9 mouse cellular contexts compared by ENCODE assay signal in the genomic region with DNA sequence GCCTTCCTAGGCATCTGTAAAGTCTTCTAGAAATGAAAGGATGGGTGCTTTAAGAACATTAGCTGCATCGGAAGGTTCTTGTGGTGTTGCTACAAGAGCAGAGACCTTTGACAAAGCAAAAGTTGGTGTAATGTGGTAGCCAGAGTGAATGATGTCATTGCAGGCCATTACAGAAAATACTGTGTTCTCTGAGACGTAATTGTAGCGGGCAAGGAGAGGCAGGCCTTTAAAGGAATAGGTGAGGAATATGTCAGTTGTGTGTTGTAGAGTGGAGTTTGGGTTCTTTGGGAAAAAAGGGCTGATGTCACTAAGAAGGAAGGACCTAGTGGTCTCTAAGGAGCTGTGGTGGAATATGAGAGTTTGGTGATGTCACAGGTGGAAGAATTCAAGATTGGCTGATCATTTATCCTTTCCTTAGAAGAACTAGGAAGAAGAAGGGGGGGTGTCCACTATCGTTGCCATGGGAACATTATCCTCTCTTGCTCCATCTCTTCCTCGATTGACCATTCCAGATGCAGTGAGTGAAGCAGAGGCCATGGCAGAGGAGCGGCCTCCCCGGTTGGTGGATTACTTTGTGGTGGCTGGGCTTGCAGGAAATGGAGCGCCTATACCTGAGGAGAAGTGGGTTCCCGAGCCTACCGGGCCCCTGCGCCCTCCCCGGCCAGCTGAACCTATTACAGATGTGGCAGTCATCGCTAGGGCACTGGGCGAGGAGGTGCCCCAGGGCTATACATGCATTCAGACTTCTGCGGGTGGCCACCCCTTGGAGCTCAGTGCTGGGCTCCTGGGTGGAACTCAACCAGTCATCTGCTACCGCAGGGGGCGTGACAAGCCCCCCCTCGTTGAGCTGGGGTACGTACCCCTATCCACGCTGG. TPM values are rescaled to one million over a fixed set of nuclear protein-coding genes. Genes with fewer than 3 reads are reported as not detected.
DNase-seq lines count a peak whose midpoint lies in the region; ATAC-seq and TF ChIP-seq lines count a peak whose summit lies in the region.
"Had no signal": no experiment of that assay in that cellular context is flagged by ENCODE, and none has a peak within 500 bp of the region (broad histone marks: within the 10 kb centered on the region; RNA-seq: fewer than 3 reads in every experiment).

No protein-coding gene starts in this region.

- H3K4me1 ChIP-seq in kidney, embryonic 15.5 days = peaks cover 12% of the 10 kb centered on the region
- peaks cover 7% of the 10 kb centered on the region; the same call in 1 of the 2 replicates for H3K4me1 ChIP-seq in kidney, adult 2 months (ENCODE audit: control insufficient read depth, insufficient read depth, low read length)
- H3K4me1 ChIP-seq in embryonic facial prominence, embryonic 12.5 days = peaks cover 13% of the 10 kb centered on the region
- peaks cover 11% of the 10 kb centered on the region for H3K4me1 ChIP-seq in midbrain, postnatal 0 days (ENCODE audit: insufficient read depth, low read length)

- H3K27ac ChIP-seq in kidney, embryonic 15.5 days = peak overlapping the region; percentile 98; the same call in 1 of the 2 replicates
- H3K27ac ChIP-seq in kidney, adult 2 months (ENCODE audit: insufficient read depth, low read depth, low read length) = no peak overlapping the region
- no peak overlapping the region for H3K27ac ChIP-seq in embryonic facial prominence, embryonic 12.5 days
- H3K27ac ChIP-seq in midbrain, postnatal 0 days (ENCODE audit: low read depth, low read length) = no peak overlapping the region

- TF ChIP-seq POLR2A in kidney, adult 2 months (IDR thresholded peaks at IDR 0.05; ENCODE audit: low read depth, low read length) = no peak

- ATAC-seq in CD4-positive, CD25-positive, alpha-beta regulatory T cell, adult 4 months = no peak
- ATAC-seq in kidney, embryonic 15.5 days (replicated peaks; ENCODE audit: low FRiP score) = no peak
- no peak for ATAC-seq in embryonic facial prominence, embryonic 12.5 days (ENCODE audit: insufficient number of reproducible peaks, insufficient read depth, low FRiP score, low TSS enrichment)
- no peak for ATAC-seq in midbrain, postnatal 0 days (ENCODE audit: low FRiP score)

- H3K27me3 ChIP-seq in kidney, embryonic 15.5 days = no peaks in the 10 kb centered on the region
- no peaks in the 10 kb centered on the region for H3K27me3 ChIP-seq in kidney, adult 2 months (replicated peaks; ENCODE audit: control insufficient read depth, insufficient read depth, low read length)
- H3K27me3 ChIP-seq in embryonic facial prominence, embryonic 12.5 days = no peaks in the 10 kb centered on the region
- H3K27me3 ChIP-seq in midbrain, postnatal 0 days (ENCODE audit: insufficient read depth, low read length) = no peaks in the 10 kb centered on the region

- no peak for TF ChIP-seq CTCF in kidney, adult 2 months (conservative IDR thresholded peaks at IDR 0.05; ENCODE audit: insufficient read depth, insufficient read length, low read depth, low read length)
- no peak for TF ChIP-seq CTCF in midbrain, postnatal 0 days (IDR thresholded peaks at IDR 0.05)

- no peak overlapping the region for H3K4me3 ChIP-seq in kidney, embryonic 15.5 days (replicated peaks)
- H3K4me3 ChIP-seq in kidney, adult 2 months (ENCODE audit: insufficient read depth, low read depth, low read length) = no peak overlapping the region
- H3K4me3 ChIP-seq in embryonic facial prominence, embryonic 12.5 days = no peak overlapping the region
- H3K4me3 ChIP-seq in midbrain, postnatal 0 days (ENCODE audit: low read depth, low read length) = no peak overlapping the region

- no peaks in the 10 kb centered on the region for H3K9me3 ChIP-seq in kidney, embryonic 15.5 days (replicated peaks)
- no peaks in the 10 kb centered on the region for H3K9me3 ChIP-seq in embryonic facial prominence, embryonic 12.5 days
- H3K9me3 ChIP-seq in midbrain, postnatal 0 days (ENCODE audit: low read length) = no peaks in the 10 kb centered on the region

- WGBS in kidney, embryonic 15.5 days = 93% methylated on average over 20 of the region's 20 CpGs
- 92% methylated on average over 20 of the region's 20 CpGs for WGBS in kidney, adult 2 months
- WGBS in embryonic facial prominence, embryonic 12.5 days = 92% methylated on average over 20 of the region's 20 CpGs
- 87% methylated on average over 20 of the region's 20 CpGs for WGBS in midbrain, postnatal 0 days

- peaks cover 55% of the 10 kb centered on the region for H3K36me3 ChIP-seq in kidney, embryonic 15.5 days
- H3K36me3 ChIP-seq in kidney, adult 2 months (ENCODE audit: control insufficient read depth, insufficient read depth, low read length) = no peaks in the 10 kb centered on the region
- H3K36me3 ChIP-seq in embryonic facial prominence, embryonic 12.5 days = peaks cover 26% of the 10 kb centered on the region
- peaks cover 43% of the 10 kb centered on the region for H3K36me3 ChIP-seq in midbrain, postnatal 0 days (ENCODE audit: insufficient read depth, low read length)

- H3K9ac ChIP-seq in kidney, embryonic 15.5 days = no peak overlapping the region
- no peak overlapping the region; the same call in 1 of the 2 replicates for H3K9ac ChIP-seq in embryonic facial prominence, embryonic 12.5 days
- H3K9ac ChIP-seq in midbrain, postnatal 0 days (replicated peaks; ENCODE audit: low read length, poor library complexity, severe bottlenecking) = no peak overlapping the region

- no peak overlapping the region for H3K4me2 ChIP-seq in kidney, embryonic 15.5 days
- peak overlapping the region; percentile 80; the same call in 1 of the 2 replicates for H3K4me2 ChIP-seq in embryonic facial prominence, embryonic 12.5 days (replicated peaks)
- peak overlapping the region; percentile 89; the same call in 1 of the 2 replicates for H3K4me2 ChIP-seq in midbrain, postnatal 0 days (ENCODE audit: low read depth, low read length, poor library complexity, severe bottlenecking)

- peak; percentile 48 for DNase-seq in CD4-positive, CD25-positive, alpha-beta regulatory T cell, adult 2 months (ENCODE audit: low read depth, low spot score)
- DNase-seq in kidney, adult 2 months = no peak
- no peak for DNase-seq in midbrain, postnatal 0 days (ENCODE audit: low spot score)
- DNase-seq in yolk sac, embryonic 10.5 days (ENCODE audit: low spot score) = no peak
- no peak for DNase-seq in spleen, postnatal 14 days (ENCODE audit: low spot score in 2 of 2)
- DNase-seq: kidney, postnatal 36 days had no signal

RNA-seq across cellular contexts. Expression of a gene that starts 2.2 kb away (rescaled TPM):
- 10 to 100 TPM; 17.9 to 28.0 TPM for polyA plus RNA-seq in CD4-positive, CD25-positive, alpha-beta regulatory T cell, adult 4 months (2017; shearing (Covaris generic))
- polyA plus RNA-seq in kidney, embryonic 15.5 days (2015; fragmentation: Nextera tagmentation; extraction: Ambion mirVana) = 3.9 and 4.1 TPM in 2 replicates
- polyA plus RNA-seq in kidney, adult 2 months (2012; rRNA removed) = 12.3 and 13.6 TPM in 2 replicates
- 5.7 and 8.0 TPM in 2 replicates for polyA plus RNA-seq in embryonic facial prominence, embryonic 12.5 days (2016; fragmentation: Nextera tagmentation; extraction: Ambion mirVana)
- total RNA-seq in midbrain, postnatal 0 days (2014; rRNA removed) = 34.6 and 46.8 TPM in 2 replicates
- polyA plus RNA-seq in midbrain, postnatal 0 days (2015; fragmentation: Nextera tagmentation; extraction: Ambion mirVana) = 6.9 and 7.7 TPM in 2 replicates

RNA-seq across cellular contexts. Expression of a gene that starts 13.2 kb away (rescaled TPM):
- 10 to 100 TPM; 34.0 to 50.6 TPM for polyA plus RNA-seq in CD4-positive, CD25-positive, alpha-beta regulatory T cell, adult 4 months (2017; shearing (Covaris generic))
- polyA plus RNA-seq in kidney, embryonic 15.5 days (2015; fragmentation: Nextera tagmentation; extraction: Ambion mirVana) = 26.1 and 26.7 TPM in 2 replicates
- polyA plus RNA-seq in kidney, adult 2 months (2012; rRNA removed) = 48.2 and 57.6 TPM in 2 replicates
- polyA plus RNA-seq in embryonic facial prominence, embryonic 12.5 days (2016; fragmentation: Nextera tagmentation; extraction: Ambion mirVana) = 20.3 and 21.7 TPM in 2 replicates
- 19.5 and 20.4 TPM in 2 replicates for total RNA-seq in midbrain, postnatal 0 days (2014; rRNA removed)
- 17.2 and 18.9 TPM in 2 replicates for polyA plus RNA-seq in midbrain, postnatal 0 days (2015; fragmentation: Nextera tagmentation; extraction: Ambion mirVana)

RNA-seq across cellular contexts. Expression of a gene that starts 19.2 kb away (rescaled TPM):
- 10 to 100 TPM; 36.5 to 50.4 TPM for polyA plus RNA-seq in CD4-positive, CD25-positive, alpha-beta regulatory T cell, adult 4 months (2017; shearing (Covaris generic))
- polyA plus RNA-seq in kidney, embryonic 15.5 days (2015; fragmentation: Nextera tagmentation; extraction: Ambion mirVana) = 101 and 104 TPM in 2 replicates
- 71.3 and 74.2 TPM in 2 replicates for polyA plus RNA-seq in kidney, adult 2 months (2012; rRNA removed)
- 63.3 and 63.5 TPM in 2 replicates for polyA plus RNA-seq in embryonic facial prominence, embryonic 12.5 days (2016; fragmentation: Nextera tagmentation; extraction: Ambion mirVana)
- 73.0 and 75.3 TPM in 2 replicates for total RNA-seq in midbrain, postnatal 0 days (2014; rRNA removed)
- polyA plus RNA-seq in midbrain, postnatal 0 days (2015; fragmentation: Nextera tagmentation; extraction: Ambion mirVana) = 60.3 and 62.4 TPM in 2 replicates

RNA-seq across cellular contexts. Expression of a gene that starts 23.8 kb away (rescaled TPM):
- under 1 TPM in 1 of 2 experiments, not detected in 1; 0.20 TPM for polyA plus RNA-seq in CD4-positive, CD25-positive, alpha-beta regulatory T cell, adult 4 months (2017; shearing (Covaris generic))
- 3.7 and 6.9 TPM in 2 replicates for polyA plus RNA-seq in kidney, embryonic 15.5 days (2015; fragmentation: Nextera tagmentation; extraction: Ambion mirVana)
- polyA plus RNA-seq in kidney, adult 2 months (2012; rRNA removed) = 1.0 and 1.5 TPM in 2 replicates
- polyA plus RNA-seq in embryonic facial prominence, embryonic 12.5 days (2016; fragmentation: Nextera tagmentation; extraction: Ambion mirVana) = 8.5 and 9.7 TPM in 2 replicates
- total RNA-seq in midbrain, postnatal 0 days (2014; rRNA removed) = 0.77 and 1.6 TPM in 2 replicates
- polyA plus RNA-seq in midbrain, postnatal 0 days (2015; fragmentation: Nextera tagmentation; extraction: Ambion mirVana) = 1.2 and 1.7 TPM in 2 replicates

RNA-seq across cellular contexts. Expression of a gene that starts 25.8 kb away (rescaled TPM):
- polyA plus RNA-seq in CD4-positive, CD25-positive, alpha-beta regulatory T cell, adult 4 months (2017; shearing (Covaris generic)) = 10 to 100 TPM; 25.2 to 26.2 TPM
- 12.8 and 16.2 TPM in 2 replicates for polyA plus RNA-seq in kidney, embryonic 15.5 days (2015; fragmentation: Nextera tagmentation; extraction: Ambion mirVana)
- polyA plus RNA-seq in kidney, adult 2 months (2012; rRNA removed) = 18.5 and 18.6 TPM in 2 replicates
- 16.6 and 18.2 TPM in 2 replicates for polyA plus RNA-seq in embryonic facial prominence, embryonic 12.5 days (2016; fragmentation: Nextera tagmentation; extraction: Ambion mirVana)
- 27.3 and 29.8 TPM in 2 replicates for total RNA-seq in midbrain, postnatal 0 days (2014; rRNA removed)
- 10.2 and 12.9 TPM in 2 replicates for polyA plus RNA-seq in midbrain, postnatal 0 days (2015; fragmentation: Nextera tagmentation; extraction: Ambion mirVana)
